Mouse (Mus musculus): ENCODE data around the gene Tnfrsf4. TPM values are rescaled to one million over a fixed set of nuclear protein-coding genes. Genes with fewer than 3 reads are reported as not detected.

The Tnfrsf4 gene
- polyA plus RNA-seq, 1 experiment from 2014 or later: 0.50 TPM

DNA sequence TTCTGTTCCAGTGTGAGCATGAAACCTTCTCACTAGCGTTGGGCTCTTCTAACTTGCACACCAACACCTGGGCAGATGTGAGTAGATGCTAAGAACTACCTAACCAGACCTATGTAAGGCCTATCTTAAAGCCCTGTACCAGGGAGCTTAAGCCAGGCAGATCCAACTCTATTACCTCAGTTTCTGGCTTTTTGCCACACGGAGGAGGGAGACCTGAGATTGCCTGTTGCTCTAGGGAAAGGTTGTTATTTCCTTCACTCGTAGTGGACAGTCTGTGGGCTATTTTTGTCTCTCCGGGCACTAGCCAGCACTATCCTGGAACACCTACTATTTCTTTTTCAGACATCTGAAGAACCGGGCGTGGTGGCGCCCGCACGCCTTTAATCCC lies 50.9 kb downstream of the Tnfrsf4 start:
- 79% methylated on average over 9 of the region's 9 CpGs for WGBS
- Histone ChIP-seq H3K4me3 (ENCODE audit: low read depth, low read length) (no peak overlapping the region), H3K36me3 (ENCODE audit: control insufficient read depth, insufficient read depth, low read length) (no peaks in the 10 kb centered on the region), H3K27ac (ENCODE audit: low read depth) (peak overlapping the region; percentile 58), H3K27me3 (replicated peaks; ENCODE audit: control insufficient read depth, insufficient read depth, low read length) (no peaks in the 10 kb centered on the region), H3K9ac (ENCODE audit: low read length) (no peak overlapping the region), H3K4me2 (ENCODE audit: low read length) (no peak overlapping the region), H3K4me1 (replicated peaks; ENCODE audit: control insufficient read depth, insufficient read depth, low read length) (peaks cover 7% of the 10 kb centered on the region; the same call in 1 of the 2 replicates), H3K9me3 (ENCODE audit: control insufficient read depth, low read length) (no peaks in the 10 kb centered on the region)
- ATAC-seq (replicated peaks; ENCODE audit: low FRiP score, low TSS enrichment, low read depth): no peak
- no peak for DNase-seq (ENCODE audit: low spot score)

DNA sequence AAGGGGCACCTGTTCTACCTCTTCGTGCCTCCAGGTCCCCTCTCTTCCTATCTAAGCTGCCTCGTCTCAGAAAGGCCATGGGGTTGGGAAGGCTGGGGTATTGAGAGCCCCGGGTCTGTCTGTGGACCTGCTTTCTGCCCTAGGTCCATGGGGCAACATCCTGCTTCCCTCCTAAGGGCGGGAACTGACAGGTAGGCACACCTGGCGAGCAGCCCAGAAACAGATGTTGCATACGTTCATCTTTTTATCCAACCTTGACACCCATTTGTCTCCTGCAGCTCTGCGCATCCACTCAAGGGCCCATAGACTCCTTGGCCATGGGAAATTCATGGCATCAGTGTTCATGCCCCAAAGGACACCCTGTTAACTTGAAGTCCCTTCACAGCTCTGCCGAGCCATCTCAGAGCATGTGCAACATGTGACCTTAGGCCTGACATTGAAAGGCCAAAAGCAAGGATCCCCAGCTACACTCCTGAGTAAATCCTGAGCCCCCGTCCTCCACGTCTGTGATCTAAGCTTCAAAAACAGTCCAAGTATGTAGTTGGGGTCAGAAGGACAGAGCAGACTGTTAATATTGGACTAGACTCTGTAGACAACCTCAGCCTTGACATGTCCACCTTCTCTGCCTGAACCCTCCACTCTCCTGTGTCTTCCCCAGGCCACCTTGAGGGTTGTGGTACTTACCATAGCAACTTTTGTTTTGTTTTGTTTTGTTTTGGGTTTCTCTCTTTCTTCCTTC lies 51.7 kb downstream of the Tnfrsf4 start:
- DNase-seq (ENCODE audit: low spot score) (no peak), ATAC-seq (replicated peaks; ENCODE audit: low FRiP score, low TSS enrichment, low read depth) (no peak)
- Histone ChIP-seq H3K27ac (ENCODE audit: low read depth) (no peak overlapping the region), H3K4me2 (ENCODE audit: low read length) (no peak overlapping the region), H3K36me3 (ENCODE audit: control insufficient read depth, insufficient read depth, low read length) (no peaks in the 10 kb centered on the region), H3K4me1 (replicated peaks; ENCODE audit: control insufficient read depth, insufficient read depth, low read length) (peaks cover 7% of the 10 kb centered on the region; the same call in 1 of the 2 replicates), H3K27me3 (replicated peaks; ENCODE audit: control insufficient read depth, insufficient read depth, low read length) (no peaks in the 10 kb centered on the region), H3K4me3 (ENCODE audit: low read depth, low read length) (no peak overlapping the region), H3K9me3 (ENCODE audit: control insufficient read depth, low read length) (no peaks in the 10 kb centered on the region), H3K9ac (ENCODE audit: low read length) (no peak overlapping the region)
- 85% methylated on average over 10 of the region's 10 CpGs for WGBS

MicroRNA genes within 50 kb of the gene (microRNA counts, 519-probe panel; counts per million panel counts)
- microRNA mmu-miR-200a: 4,263 counts per million, percentile 68 among the panel's probes with 10 or more counts
- microRNA mmu-miR-200b: 5,030 counts per million, percentile 86 among the panel's probes with 10 or more counts
- 5,503 counts per million, percentile 92 among the panel's probes with 10 or more counts for microRNA mmu-miR-429

Small RNA genes lying within 50 kb of the gene (microRNA-seq; reads per million reads assigned to microRNA genes)
- gene Mir200a: 1,244 reads per million, percentile 80 among the genes with 10 or more reads in this experiment
- gene Mir200b: 8,521 reads per million, percentile 94 among the genes with 10 or more reads in this experiment
- 19,767 reads per million, percentile 97 among the genes with 10 or more reads in this experiment for gene Mir429

Other genes starting within 250 kb of the Tnfrsf4 start
- gene Vwa1, start 239.1 kb upstream of the Tnfrsf4 start, polyA plus RNA-seq (2014; fragmentation: Nextera tagmentation; extraction: Ambion mirVana): 16.4 and 16.6 TPM in 2 replicates
- 0.55 and 0.69 TPM in 2 replicates for gene Tmem88b, start 228.0 kb upstream of the Tnfrsf4 start, polyA plus RNA-seq (2014; fragmentation: Nextera tagmentation; extraction: Ambion mirVana)
- not detected in 2 replicates for gene Ankrd65, start 223.4 kb upstream of the Tnfrsf4 start, polyA plus RNA-seq (2014; fragmentation: Nextera tagmentation; extraction: Ambion mirVana)
- gene Mrpl20, start 211.0 kb upstream of the Tnfrsf4 start, polyA plus RNA-seq (2014; fragmentation: Nextera tagmentation; extraction: Ambion mirVana): 237 and 246 TPM in 2 replicates
- gene Ccnl2, start 201.4 kb upstream of the Tnfrsf4 start, polyA plus RNA-seq (2014; fragmentation: Nextera tagmentation; extraction: Ambion mirVana): 161 and 192 TPM in 2 replicates
- gene Aurkaip1, start 182.6 kb upstream of the Tnfrsf4 start, polyA plus RNA-seq (2014; fragmentation: Nextera tagmentation; extraction: Ambion mirVana): 133 and 151 TPM in 2 replicates
- gene Mxra8, start 174.2 kb upstream of the Tnfrsf4 start, polyA plus RNA-seq (2014; fragmentation: Nextera tagmentation; extraction: Ambion mirVana): 60.0 and 73.3 TPM in 2 replicates
- 7.3 and 7.8 TPM in 2 replicates for gene Dvl1, start 166.4 kb upstream of the Tnfrsf4 start, polyA plus RNA-seq (2014; fragmentation: Nextera tagmentation; extraction: Ambion mirVana)
- gene Tas1r3, start 150.5 kb upstream of the Tnfrsf4 start, polyA plus RNA-seq (2014; fragmentation: Nextera tagmentation; extraction: Ambion mirVana): 0.38 and 0.43 TPM in 2 replicates
- 20.5 and 21.4 TPM in 2 replicates for gene Cptp, start 144.4 kb upstream of the Tnfrsf4 start, polyA plus RNA-seq (2014; fragmentation: Nextera tagmentation; extraction: Ambion mirVana)
- 69.3 and 76.4 TPM in 2 replicates for gene Ints11, start 144.3 kb upstream of the Tnfrsf4 start, polyA plus RNA-seq (2014; fragmentation: Nextera tagmentation; extraction: Ambion mirVana)
- gene Pusl1, start 122.1 kb upstream of the Tnfrsf4 start, polyA plus RNA-seq (2014; fragmentation: Nextera tagmentation; extraction: Ambion mirVana): 55.6 and 55.9 TPM in 2 replicates
- gene Acap3, start 122.0 kb upstream of the Tnfrsf4 start, polyA plus RNA-seq (2014; fragmentation: Nextera tagmentation; extraction: Ambion mirVana): 16.2 and 16.6 TPM in 2 replicates
- 114 and 124 TPM in 2 replicates for gene Ube2j2, start 70.0 kb upstream of the Tnfrsf4 start, polyA plus RNA-seq (2014; fragmentation: Nextera tagmentation; extraction: Ambion mirVana)
- 55.5 and 56.1 TPM in 2 replicates for gene C1qtnf12, start 51.5 kb upstream of the Tnfrsf4 start, polyA plus RNA-seq (2014; fragmentation: Nextera tagmentation; extraction: Ambion mirVana)
- gene B3galt6, start 21.2 kb upstream of the Tnfrsf4 start, polyA plus RNA-seq (2014; fragmentation: Nextera tagmentation; extraction: Ambion mirVana): 16.6 and 17.9 TPM in 2 replicates
- 157 and 165 TPM in 2 replicates for gene Sdf4, start 21.0 kb upstream of the Tnfrsf4 start, polyA plus RNA-seq (2014; fragmentation: Nextera tagmentation; extraction: Ambion mirVana)
- 1.6 and 2.0 TPM in 2 replicates for gene Tnfrsf18, start 12.3 kb downstream of the Tnfrsf4 start, polyA plus RNA-seq (2014; fragmentation: Nextera tagmentation; extraction: Ambion mirVana)
- gene Ttll10, start 45.6 kb downstream of the Tnfrsf4 start, polyA plus RNA-seq (2014; fragmentation: Nextera tagmentation; extraction: Ambion mirVana): 2.7 and 3.5 TPM in 2 replicates
- 34.5 and 38.8 TPM in 2 replicates for gene 9430015G10Rik, start 96.1 kb downstream of the Tnfrsf4 start, polyA plus RNA-seq (2014; fragmentation: Nextera tagmentation; extraction: Ambion mirVana)
- 0.14 and 0.16 TPM in 2 replicates for gene Rnf223, start 116.7 kb downstream of the Tnfrsf4 start, polyA plus RNA-seq (2014; fragmentation: Nextera tagmentation; extraction: Ambion mirVana)
- gene Agrn, start 183.6 kb downstream of the Tnfrsf4 start, polyA plus RNA-seq (2014; fragmentation: Nextera tagmentation; extraction: Ambion mirVana): 80.6 and 82.1 TPM in 2 replicates
- 0.58 and 0.91 TPM in 2 replicates for gene Isg15, start 187.0 kb downstream of the Tnfrsf4 start, polyA plus RNA-seq (2014; fragmentation: Nextera tagmentation; extraction: Ambion mirVana)
- gene AW011738, start 189.5 kb downstream of the Tnfrsf4 start, polyA plus RNA-seq (2014; fragmentation: Nextera tagmentation; extraction: Ambion mirVana): 0.69 and 1.1 TPM in 2 replicates
- 0.51 and 0.54 TPM in 2 replicates for gene Perm1, start 202.0 kb downstream of the Tnfrsf4 start, polyA plus RNA-seq (2014; fragmentation: Nextera tagmentation; extraction: Ambion mirVana)
- 19.7 and 20.1 TPM in 2 replicates for gene Plekhn1, start 221.0 kb downstream of the Tnfrsf4 start, polyA plus RNA-seq (2014; fragmentation: Nextera tagmentation; extraction: Ambion mirVana)
- gene Noc2l, start 222.2 kb downstream of the Tnfrsf4 start, polyA plus RNA-seq (2014; fragmentation: Nextera tagmentation; extraction: Ambion mirVana): 102 and 111 TPM in 2 replicates
- 0.20 and 0.42 TPM in 2 replicates for gene Samd11, start 241.8 kb downstream of the Tnfrsf4 start, polyA plus RNA-seq (2014; fragmentation: Nextera tagmentation; extraction: Ambion mirVana)